Mouse (Mus musculus): ENCODE data around the gene Fam8a1.

Fam8a1 gene

GRCm38 (mm10) chr13:46677721-46678120 lies 8.4 kb downstream of the Fam8a1 start:
- no peak for DNase-seq (ENCODE audit: low spot score)

GRCm38 (mm10) chr13:46682921-46683320 lies 13.6 kb downstream of the Fam8a1 start:
- DNase-seq (ENCODE audit: low spot score): no peak

GRCm38 (mm10) chr13:46683370-46683769 lies 14.0 kb downstream of the Fam8a1 start:
- DNase-seq (ENCODE audit: low spot score): no peak

- DNase-seq (ENCODE audit: low spot score): no peak
These were observed 21.4 kb downstream of the Fam8a1 start for GRCm38 (mm10) chr13:46690559-46691241.

- no peak for DNase-seq (ENCODE audit: low spot score)
These were observed 26.1 kb downstream of the Fam8a1 start for GRCm38 (mm10) chr13:46695296-46695908.

- DNase-seq (ENCODE audit: low spot score): no peak
These were observed 26.6 kb downstream of the Fam8a1 start for GRCm38 (mm10) chr13:46695932-46696331.

- DNase-seq (ENCODE audit: low spot score): no peak
These were observed 27.5 kb downstream of the Fam8a1 start for GRCm38 (mm10) chr13:46696788-46697187.

GRCm38 (mm10) chr13:46699372-46699771 lies 30.1 kb downstream of the Fam8a1 start:
- no peak for DNase-seq (ENCODE audit: low spot score)

GRCm38 (mm10) chr13:46701486-46701885 lies 32.2 kb downstream of the Fam8a1 start:
- no peak for DNase-seq (ENCODE audit: low spot score)

- no peak for DNase-seq (ENCODE audit: low spot score)
These were observed 33.8 kb downstream of the Fam8a1 start for GRCm38 (mm10) chr13:46703138-46703537.

- no peak for DNase-seq (ENCODE audit: low spot score)
These were observed 44.2 kb downstream of the Fam8a1 start for GRCm38 (mm10) chr13:46713486-46713885.

GRCm38 (mm10) chr13:46715976-46716639 lies 46.8 kb downstream of the Fam8a1 start:
- no peak for DNase-seq (ENCODE audit: low spot score)

GRCm38 (mm10) chr13:46718893-46719400 lies 49.6 kb downstream of the Fam8a1 start:
- no peak for DNase-seq (ENCODE audit: low spot score)

GRCm38 (mm10) chr13:46721009-46721408 lies 51.7 kb downstream of the Fam8a1 start:
- no peak for DNase-seq (ENCODE audit: low spot score)

GRCm38 (mm10) chr13:46724371-46724770 lies 55.0 kb downstream of the Fam8a1 start:
- DNase-seq (ENCODE audit: low spot score): no peak

- no peak for DNase-seq (ENCODE audit: low spot score)
These were observed 55.9 kb downstream of the Fam8a1 start for GRCm38 (mm10) chr13:46725227-46725626.

GRCm38 (mm10) chr13:46726288-46727037 lies 57.1 kb downstream of the Fam8a1 start:
- peak; percentile 56 for DNase-seq (ENCODE audit: low spot score)

GRCm38 (mm10) chr13:46727038-46727836 lies 57.9 kb downstream of the Fam8a1 start:
- peak; percentile 79 for DNase-seq (ENCODE audit: low spot score)
